Mouse (Mus musculus) heart, postnatal 14 days (tissue): Measurements from ENCODE around the gene Islr2. TPM values are rescaled to one million over a fixed set of nuclear protein-coding genes. Genes with fewer than 3 reads are reported as not detected.

ENCODE experiments used
- DNase-seq, 2 experiments: peaks; one replicate each; pipeline ENCODE4 v3.0.0; 2021 to 2022
- intact Hi-C: fragments of 180-260 bp; cut with DNase I; formaldehyde crosslinking; loops from one replicate; pipeline ENCODE4 v1.15.1; 2025
- total RNA-seq, 2 experiments: library from RNA; stranded (reverse); gene quantifications; 2 replicates each; pipeline ENCODE4 v1.2.3; 2021

The Islr2 gene
- total RNA-seq, 2 experiments from 2014 or later = 3.0 to 3.3 TPM

DNA sequence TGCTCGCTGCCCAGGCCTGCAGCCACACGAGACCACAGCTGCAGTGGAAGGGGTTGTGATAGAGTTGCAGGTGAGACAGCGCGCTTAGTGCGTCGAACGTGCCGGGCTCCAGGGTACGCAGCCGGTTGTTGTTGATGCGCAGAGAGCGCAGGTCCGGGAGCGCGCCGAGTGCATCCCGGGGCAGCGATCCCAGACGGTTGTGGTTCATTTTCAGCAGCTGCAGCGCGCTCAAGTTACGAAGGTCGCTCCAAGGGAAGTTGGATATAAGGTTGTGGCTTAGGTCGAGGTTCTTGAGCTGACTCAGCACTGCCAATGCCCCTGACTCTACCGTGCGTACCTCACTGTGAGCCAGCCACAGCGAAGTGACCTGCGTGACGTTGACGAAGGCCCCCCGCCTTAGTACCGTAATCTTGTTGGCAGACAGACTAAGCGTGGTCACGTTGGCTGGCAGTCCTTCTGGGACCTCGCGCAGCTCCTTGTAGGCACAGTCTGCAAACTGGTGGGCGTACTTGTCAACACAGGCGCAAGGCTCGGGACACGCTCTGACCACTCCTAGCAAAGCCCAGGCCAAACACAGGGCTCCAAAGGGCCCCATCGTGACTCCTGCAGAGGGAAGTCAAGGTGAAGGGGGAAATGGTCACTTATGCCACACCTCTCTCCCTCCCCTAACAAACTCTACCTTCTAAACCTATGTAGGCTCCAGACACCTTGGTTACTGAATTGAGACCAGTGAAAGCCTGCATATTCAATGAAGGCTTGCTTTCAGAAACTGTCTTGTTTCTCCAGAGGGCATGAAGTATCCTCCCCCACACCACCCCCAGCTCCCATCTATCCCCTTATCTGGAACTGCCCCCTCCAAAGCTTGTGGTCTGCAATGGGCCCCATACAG, 4.5 kb downstream of the Islr2 start:
- intact Hi-C loops = no loop called here

DNA sequence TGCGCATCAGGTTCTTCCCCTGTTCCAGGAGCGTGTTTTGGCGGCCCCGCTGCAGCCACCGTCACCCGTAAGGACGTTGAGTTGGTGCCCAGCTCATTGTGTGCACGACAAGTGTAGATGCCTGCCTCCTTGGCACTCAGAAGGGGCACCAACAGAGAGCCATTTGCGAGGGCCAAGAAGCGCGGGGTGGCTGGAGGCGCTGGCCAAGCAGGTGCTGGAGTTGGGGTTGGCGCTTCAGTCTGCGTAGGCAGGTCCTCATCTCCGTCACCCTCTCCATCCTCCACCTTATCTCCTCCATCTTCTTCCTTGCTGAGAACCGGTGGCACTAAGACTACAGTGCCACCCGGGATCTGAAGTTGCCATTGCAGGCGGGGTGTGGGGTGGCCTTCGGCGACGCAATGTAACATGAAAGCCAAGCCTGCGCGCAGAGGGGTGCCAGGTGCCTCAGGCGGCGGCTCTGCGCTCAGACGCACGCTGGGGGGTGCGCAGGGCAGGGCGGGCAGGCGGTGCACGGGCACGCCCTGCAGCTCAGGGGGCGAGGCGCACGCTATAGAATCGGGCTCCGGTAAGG, 5.2 kb downstream of the Islr2 start:
- no peak for DNase-seq

More for the DNA sequence above, 4.5 kb downstream of the Islr2 start:
- DNase-seq = no peak

GRCm38 (mm10) chr9:58197781-58198701, 6.1 kb downstream of the Islr2 start:
- peak; percentile 56 to 66 for DNase-seq

More for the DNA sequence above, 5.2 kb downstream of the Islr2 start:
- intact Hi-C loops = no loop called here

DNA sequence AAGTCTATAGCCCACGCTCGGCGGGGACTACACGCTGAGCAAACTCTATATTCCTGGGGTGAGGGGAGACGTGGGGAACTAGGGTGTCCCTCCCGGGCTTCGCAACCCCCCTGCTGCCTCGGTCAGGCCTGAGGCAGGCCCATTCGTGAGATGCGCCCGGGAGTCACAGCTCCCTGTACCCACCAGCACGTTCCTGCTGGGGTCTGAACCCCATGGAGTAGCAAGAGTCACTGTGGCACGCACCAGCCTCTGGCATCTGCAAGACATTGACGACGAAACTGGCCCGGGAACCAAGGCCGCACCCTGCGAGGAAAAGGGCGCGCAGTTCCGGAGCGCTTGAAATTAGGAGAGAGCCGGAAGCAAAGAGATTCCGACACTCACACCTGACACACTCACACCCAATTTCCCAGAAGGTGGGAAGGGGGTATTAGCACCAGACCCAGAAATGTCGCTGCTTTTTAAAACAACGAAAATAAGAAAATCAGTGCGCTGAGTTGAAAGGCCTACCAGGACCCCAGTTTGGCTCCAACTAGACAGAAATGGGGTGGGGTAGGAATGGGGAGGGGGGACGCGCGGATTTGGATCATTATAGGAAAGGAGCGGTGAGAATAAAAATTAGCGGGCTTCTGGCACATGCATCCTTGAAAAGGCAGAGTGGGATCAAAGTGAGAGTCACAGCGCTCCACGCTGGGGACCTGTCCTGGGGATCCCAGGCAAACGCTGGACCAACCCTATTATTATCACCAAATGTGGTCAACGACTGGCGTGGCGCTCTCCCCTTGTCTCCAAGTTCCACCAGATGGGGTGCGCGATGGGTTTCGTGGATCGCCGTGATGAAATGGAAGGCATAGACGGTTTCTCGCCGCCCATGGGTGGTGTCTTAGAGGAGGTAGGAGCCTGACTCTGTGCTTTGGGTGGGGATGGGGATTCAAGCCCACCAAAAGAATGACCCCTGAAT, 7.2 kb downstream of the Islr2 start:
- intact Hi-C loops = no loop called here

More at GRCm38 (mm10) chr9:58197781-58198701, 6.1 kb downstream of the Islr2 start:
- intact Hi-C loops = no loop called here

GRCm38 (mm10) chr9:58196141-58196540, 8.0 kb downstream of the Islr2 start:
- DNase-seq = no peak
- intact Hi-C loops = no loop called here

More for the DNA sequence above, 7.2 kb downstream of the Islr2 start:
- DNase-seq = no peak

DNA sequence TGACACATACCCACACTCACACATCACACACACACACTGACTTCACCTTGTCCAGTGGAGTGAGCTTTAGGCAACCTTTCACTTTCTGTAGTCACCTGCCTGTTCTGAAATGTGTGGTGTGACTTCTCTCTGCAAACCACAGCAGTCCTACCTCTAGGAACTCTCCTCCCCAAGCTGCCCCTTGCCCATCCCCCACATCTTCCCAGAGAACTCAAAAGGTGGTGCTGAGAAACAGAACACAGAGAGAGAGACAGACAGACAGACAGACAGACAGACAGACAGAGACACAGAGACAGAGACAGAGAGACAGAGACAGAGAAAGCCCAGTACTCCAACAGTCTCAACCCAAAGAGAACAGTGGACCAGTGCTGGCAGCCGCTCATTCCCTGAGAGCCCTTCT, 8.4 kb downstream of the Islr2 start:
- no peak for DNase-seq
- intact Hi-C loops = no loop called here

- no peak for DNase-seq
- intact Hi-C loops = no loop called here
Observed at GRCm38 (mm10) chr9:58194222-58194621, 9.9 kb downstream of the Islr2 start.

GRCm38 (mm10) chr9:58184456-58184855, 19.7 kb downstream of the Islr2 start:
- no peak for DNase-seq
- intact Hi-C loops = no loop called here

- no peak for DNase-seq
- intact Hi-C loops = no loop called here
Observed at GRCm38 (mm10) chr9:58179390-58179789, 24.7 kb downstream of the Islr2 start.

GRCm38 (mm10) chr9:58177165-58177564, 27.0 kb downstream of the Islr2 start:
- intact Hi-C loops = no loop called here
- no peak for DNase-seq

GRCm38 (mm10) chr9:58175745-58176487, 28.2 kb downstream of the Islr2 start:
- no peak for DNase-seq
- intact Hi-C loops = no loop called here

GRCm38 (mm10) chr9:58174818-58175251, 29.3 kb downstream of the Islr2 start:
- intact Hi-C loops = no loop called here
- DNase-seq = no peak

DNA sequence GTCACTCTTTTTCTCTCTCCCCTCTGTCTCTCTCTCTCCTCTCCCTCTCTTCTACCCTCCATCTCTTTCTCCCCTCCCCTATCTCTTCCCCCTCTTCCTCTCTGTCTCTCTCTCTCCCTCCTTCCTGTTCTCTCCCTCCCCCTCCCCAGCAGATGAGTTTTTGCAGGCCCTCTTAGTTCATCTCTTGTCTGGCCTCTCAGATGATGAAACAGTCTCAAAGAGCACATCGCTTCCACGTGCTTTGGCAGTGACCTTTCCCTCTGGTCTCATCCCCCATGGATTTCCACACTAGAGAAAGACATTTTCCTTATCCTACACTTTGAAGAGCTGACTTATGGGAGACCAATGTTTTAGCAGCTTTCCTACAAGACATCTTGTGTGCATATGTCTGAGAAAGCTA, 31.3 kb downstream of the Islr2 start:
- DNase-seq = no peak

GRCm38 (mm10) chr9:58169426-58169825, 34.7 kb downstream of the Islr2 start:
- no peak for DNase-seq
- intact Hi-C loops = no loop called here

More for the DNA sequence above, 31.3 kb downstream of the Islr2 start:
- intact Hi-C loops = no loop called here

DNA sequence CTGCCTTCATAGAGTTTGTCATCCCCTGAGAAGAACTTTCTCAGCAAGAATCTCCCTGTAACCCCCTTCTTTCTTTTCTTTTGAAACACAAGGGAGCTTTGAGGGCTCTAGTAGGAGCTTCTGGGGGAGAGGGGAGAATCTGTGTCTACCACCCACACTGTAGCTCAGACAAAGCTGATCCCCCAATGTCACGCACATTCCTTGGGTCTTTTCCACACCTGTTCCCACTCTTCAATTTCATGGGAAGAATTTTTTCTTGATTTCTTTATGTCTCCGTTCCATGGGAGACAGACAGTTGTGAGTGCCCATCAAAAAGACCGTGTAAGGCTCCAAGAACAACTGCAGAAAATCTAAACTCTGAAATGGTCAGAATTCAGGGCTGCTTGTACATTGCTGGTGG, 35.2 kb downstream of the Islr2 start:
- intact Hi-C loops = no loop called here
- no peak for DNase-seq

GRCm38 (mm10) chr9:58165779-58166178, 38.3 kb downstream of the Islr2 start:
- intact Hi-C loops = no loop called here
- no peak for DNase-seq

- intact Hi-C loops = no loop called here
- DNase-seq = no peak
Observed at GRCm38 (mm10) chr9:58163146-58163545, 41.0 kb downstream of the Islr2 start.

- intact Hi-C loops = no loop called here
Observed at GRCm38 (mm10) chr9:58162173-58162572, 41.9 kb downstream of the Islr2 start.

DNA sequence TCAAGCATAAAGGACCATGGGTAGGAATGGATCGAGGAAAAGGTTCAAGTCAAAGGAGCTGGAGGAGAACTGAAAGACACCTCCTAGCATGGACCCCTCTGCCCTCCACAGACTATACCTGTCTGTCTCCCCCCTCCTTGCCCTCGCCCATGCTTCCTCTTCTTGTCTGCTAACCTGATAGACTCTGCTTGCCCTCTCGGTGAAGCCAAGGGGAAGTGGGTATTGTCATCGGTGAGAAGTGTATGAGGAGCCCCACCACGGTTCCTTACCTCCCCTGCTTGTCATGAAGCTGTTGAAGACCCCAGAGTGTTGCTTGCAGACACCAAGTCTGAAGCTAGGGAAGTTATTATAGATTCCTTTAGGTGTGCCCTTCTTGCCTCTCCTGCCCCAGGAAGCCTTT, 43.8 kb downstream of the Islr2 start:
- intact Hi-C loops = no loop called here
- no peak for DNase-seq

More at GRCm38 (mm10) chr9:58162173-58162572, 41.9 kb downstream of the Islr2 start:
- DNase-seq = no peak
